Mouse (Mus musculus): ENCODE measurements at regions not wholly inside any gene's neighbourhood (a gene's known extent, or its start where the extent isn't known, plus 50 kb on each side); places are given as distances from the start of the nearest gene placed in this dataset.

DNA sequence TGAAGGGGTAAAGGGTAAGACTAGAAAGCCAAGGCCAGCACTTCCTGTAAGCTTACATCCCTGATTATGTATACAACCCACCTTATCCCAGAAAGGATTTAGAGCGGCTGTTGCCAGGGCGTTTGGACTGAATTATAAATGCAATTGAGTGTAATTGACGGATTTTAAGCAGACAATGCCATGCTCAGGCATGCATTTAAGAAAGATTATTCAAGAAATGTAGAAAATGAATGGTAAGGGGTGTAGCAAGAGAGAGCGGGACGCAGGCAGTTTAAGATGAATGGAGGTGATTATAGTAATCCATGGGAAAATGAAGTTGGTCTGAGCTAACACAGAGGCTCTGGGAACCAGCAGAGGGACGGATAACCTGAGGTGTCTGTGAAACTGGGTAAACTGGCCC lies 229.2 kb upstream of the Sox9 start:
- DNase-seq (ENCODE audit: low spot score in 2 of 2): no peak

DNA sequence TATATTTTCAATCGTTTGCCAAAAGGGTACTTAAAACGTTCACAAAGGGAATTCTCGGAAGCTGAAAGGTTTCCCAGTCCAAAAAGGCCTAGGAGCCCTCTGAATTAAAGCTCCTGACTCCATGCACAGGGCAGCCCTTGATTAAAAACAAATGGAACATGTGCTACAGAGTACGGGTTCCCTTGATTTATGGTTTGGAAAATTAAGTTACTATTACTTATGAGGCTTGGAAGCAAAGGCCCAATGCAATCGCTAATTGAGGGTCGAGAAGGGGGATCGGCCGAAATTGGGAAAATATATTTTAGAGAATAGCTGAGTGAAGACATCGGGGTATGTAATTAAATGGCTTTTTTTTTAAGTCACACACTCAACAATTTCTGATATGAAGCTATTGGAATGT lies 219.0 kb upstream of the Sox9 start:
- no peak for DNase-seq (ENCODE audit: low spot score in 2 of 2)

DNA sequence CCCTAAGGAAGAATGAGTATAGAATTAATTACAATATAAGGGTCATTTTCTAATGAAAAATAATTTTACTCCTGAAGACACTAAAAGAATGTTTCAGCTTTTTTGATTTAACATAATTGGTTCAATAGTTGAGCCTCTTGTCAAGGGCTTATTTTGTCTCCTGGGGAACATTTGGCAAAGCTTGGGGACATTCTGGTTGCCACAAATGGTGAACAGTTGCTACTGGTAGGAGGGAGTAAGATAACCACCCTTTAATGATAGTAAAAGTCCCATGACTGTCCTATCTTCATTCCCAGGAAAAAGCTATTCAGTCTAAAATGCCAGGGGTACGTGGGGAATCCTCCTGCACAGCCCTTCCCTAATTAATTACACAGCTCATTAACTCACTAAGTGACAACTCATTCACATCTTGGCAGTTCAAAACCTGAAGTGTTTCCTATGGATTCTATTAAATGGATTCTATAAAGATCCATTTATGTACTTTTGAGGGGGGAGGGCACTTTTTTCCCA lies 217.3 kb upstream of the Sox9 start:
- peak; percentile 32 to 84 for DNase-seq (ENCODE audit: low spot score in 2 of 2)

GRCm38 (mm10) chr11:112566071-112566470 lies 216.0 kb upstream of the Sox9 start:
- no peak for DNase-seq (ENCODE audit: low spot score in 2 of 2)

GRCm38 (mm10) chr11:112587386-112587785 lies 194.6 kb upstream of the Sox9 start:
- no peak for DNase-seq (ENCODE audit: low spot score in 2 of 2)

- no peak for DNase-seq (ENCODE audit: low spot score in 2 of 2)
Measured at GRCm38 (mm10) chr11:112588088-112588487, 193.9 kb upstream of the Sox9 start.

DNA sequence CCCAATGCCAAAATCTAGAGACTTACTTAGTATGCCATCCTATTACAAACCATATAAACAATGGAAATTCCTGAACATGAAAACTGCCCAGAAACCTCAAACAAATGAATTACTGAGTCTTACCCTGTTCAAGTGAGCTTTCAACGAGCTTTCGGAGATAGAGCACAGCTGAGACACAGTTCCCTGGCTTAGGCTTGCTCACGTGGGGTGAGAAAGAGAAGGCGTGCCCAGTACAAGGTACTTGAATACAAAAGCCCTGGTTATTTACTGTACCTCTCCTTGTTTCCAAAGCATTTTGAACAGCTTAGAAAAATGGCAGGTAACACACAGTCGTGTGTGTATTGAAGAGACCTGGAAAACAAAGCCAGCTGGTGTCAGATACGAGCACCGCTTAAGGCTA lies 191.8 kb upstream of the Sox9 start:
- DNase-seq (ENCODE audit: low spot score in 2 of 2): no peak

DNA sequence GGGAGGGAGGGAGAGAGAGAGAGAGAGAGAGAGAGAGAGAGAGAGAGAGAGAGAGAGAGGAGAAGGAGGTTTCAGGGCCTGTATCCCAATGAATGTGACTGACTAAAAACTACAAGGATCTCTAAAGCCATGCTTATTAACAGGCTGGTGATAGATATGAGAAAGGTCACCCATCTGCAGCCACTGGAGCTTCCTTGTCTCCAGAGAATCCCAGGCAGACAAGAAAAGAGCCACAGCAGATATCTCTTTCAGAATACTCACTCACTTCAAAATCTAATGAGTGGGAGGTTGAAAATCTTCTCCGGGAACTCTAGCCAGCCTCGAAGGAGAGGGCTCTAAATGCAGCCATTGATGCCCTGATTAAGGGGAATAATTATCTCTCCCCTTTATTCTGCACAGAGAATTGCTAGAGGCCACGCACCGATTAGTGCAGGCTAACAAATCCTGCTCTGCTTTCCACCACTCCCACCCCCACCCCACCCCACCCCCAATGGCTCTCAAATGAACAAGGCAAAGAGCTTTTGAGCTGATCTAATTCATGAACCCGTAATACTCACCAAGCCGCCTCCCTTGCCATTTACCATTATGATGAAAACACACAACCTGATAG lies 189.5 kb upstream of the Sox9 start:
- no peak for DNase-seq (ENCODE audit: low spot score in 2 of 2)

GRCm38 (mm10) chr11:112593821-112594220 lies 188.2 kb upstream of the Sox9 start:
- no peak for DNase-seq (ENCODE audit: low spot score in 2 of 2)

DNA sequence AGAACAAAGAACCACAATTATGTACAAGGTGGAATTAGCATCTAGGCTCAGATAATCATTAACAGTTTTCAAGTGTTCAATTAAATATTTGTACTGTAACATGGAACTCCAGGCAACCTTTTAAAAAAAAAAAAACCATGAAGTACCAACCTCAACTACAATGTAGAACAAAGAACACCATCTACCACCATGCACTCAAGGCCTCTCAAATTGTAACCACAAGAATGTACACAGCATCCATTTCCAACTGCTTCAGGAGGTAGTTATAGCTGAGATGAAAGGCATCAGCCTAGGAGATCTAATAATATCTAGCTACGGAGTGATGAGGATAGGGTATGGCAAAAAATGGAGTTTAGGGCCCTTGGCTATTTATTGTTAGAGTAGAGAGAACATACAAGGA lies 174.7 kb upstream of the Sox9 start:
- no peak for DNase-seq (ENCODE audit: low spot score in 2 of 2)

- DNase-seq (ENCODE audit: low spot score in 2 of 2): no peak
Measured at GRCm38 (mm10) chr11:112609277-112609676, 172.7 kb upstream of the Sox9 start.

DNA sequence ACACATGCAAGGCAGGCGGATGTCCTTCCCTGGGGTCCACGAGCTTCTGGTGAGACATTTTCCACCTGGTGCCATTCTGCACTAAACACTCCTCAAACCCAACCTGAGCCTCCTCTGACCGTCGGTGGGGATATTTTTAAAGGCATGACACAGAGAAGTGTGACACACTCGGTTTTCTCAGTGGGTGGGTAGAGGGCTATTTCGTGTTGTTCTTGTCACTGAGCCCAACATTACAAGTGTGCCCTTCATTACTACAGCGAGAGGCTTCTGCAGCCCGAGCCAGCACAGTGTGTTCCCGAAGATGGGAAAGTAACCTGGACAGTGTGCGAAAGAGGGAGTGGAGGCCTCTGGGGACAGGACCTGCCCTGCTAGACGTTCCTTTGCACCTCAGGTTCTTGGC lies 171.0 kb upstream of the Sox9 start:
- no peak for DNase-seq (ENCODE audit: low spot score in 2 of 2)

- no peak for DNase-seq (ENCODE audit: low spot score in 2 of 2)
Measured at GRCm38 (mm10) chr11:112615629-112616028, 166.4 kb upstream of the Sox9 start.

DNA sequence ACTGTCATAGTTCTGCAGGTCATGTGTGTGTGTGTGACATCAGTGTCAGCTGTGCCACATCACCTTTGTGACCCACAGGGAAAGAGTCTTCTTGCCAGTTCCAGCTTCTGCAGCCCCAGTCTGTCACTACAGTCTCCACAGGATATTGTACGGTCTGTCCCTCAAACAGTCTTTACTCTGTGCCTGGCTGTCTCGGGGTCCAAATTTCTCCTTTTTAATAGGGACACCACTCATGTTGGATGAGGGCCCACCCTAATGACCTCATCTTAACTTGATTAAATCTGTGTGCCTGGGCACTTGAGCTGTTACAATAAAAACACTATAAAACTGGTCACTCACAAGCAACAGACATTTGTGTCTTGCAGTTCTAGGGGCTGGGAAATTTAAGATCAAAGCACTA lies 165.1 kb upstream of the Sox9 start:
- no peak for DNase-seq (ENCODE audit: low spot score in 2 of 2)

DNA sequence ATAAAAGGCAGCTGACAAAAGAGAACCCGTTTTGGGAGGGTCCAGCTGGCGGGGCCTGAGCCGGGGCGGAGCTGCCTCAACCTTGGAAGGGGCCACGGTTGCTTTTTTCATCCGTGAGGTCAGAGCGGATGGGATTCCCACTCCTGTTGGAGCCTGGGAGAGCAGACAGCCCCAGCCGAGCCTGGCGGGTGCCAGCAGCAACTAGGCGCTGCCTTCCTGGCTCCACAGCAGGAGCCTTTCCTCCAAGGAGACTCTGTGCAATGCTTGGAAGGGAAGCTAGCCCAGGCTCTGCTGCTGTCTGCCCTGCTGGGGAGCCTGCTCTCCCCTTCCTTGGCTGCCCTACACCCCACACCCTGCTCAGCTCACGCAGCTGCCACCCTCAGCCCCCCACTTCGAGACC lies 161.1 kb upstream of the Sox9 start:
- DNase-seq (ENCODE audit: low spot score in 2 of 2): peak in 1 of 2 experiments; percentile 14

GRCm38 (mm10) chr11:112621385-112622120 lies 160.5 kb upstream of the Sox9 start:
- DNase-seq (ENCODE audit: low spot score in 2 of 2): no peak

- no peak for DNase-seq (ENCODE audit: low spot score in 2 of 2)
Measured at GRCm38 (mm10) chr11:112649298-112649697, 132.7 kb upstream of the Sox9 start.

- no peak for DNase-seq (ENCODE audit: low spot score in 2 of 2)
Measured at GRCm38 (mm10) chr11:112657410-112658159, 124.4 kb upstream of the Sox9 start.

DNA sequence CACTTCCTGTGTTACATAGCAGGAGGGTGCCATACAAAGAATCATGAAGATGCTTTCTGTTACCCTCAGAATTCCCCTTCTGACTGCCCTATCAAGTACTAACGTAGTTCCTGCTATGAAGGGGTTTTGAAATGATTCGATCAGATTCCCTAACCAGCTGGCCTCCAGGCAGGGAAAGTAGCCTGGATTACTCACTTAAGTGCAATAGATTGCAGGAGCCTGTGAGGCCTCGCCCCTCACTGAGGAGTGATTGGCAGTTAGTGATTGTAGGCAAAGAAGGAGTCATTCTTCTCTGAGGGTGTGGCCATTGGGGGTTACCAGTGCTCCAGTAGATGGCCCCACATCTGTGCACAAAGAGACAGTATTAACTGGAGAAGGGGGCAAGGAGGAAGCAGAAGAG lies 122.1 kb upstream of the Sox9 start:
- DNase-seq (ENCODE audit: low spot score in 2 of 2): no peak

GRCm38 (mm10) chr11:112661426-112661825 lies 120.6 kb upstream of the Sox9 start:
- no peak for DNase-seq (ENCODE audit: low spot score in 2 of 2)

DNA sequence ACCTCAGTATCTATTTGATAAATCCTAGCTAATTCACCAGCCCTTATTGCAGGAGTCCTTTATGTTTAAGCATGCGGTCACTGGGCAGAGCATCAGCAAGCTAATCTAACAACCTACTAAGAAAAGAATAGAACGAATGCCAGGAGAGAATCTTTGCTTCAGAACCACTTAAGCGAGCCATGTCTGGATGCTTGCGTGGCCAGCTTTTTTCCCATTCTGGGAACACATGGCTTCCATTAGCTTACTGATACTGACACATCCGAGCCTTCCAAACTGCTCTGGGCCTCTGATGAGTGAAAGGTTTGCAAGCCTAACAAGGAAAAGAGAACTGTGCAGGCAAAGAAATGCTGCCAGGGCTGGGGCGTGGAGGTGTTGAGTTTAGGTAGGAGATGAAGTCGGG lies 114.7 kb upstream of the Sox9 start:
- no peak for DNase-seq (ENCODE audit: low spot score in 2 of 2)

DNA sequence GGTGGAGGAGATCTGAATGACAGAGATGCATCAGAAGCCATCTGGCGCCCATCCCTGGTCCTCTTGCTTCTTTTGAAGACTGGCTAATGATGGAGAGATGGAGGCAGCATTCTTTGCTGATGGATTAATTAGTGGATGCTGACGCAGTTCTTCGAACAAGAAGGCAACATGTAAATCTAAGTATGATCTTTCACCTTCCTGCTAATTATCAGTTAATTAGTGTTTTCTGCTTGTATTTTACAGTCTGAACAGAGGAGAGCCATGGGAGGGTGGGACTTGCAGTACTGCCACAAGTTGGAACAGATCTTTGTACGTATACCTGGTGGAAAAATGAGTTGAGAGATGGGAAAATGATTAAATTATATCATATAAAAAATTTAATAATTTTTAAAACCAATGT lies 109.9 kb upstream of the Sox9 start:
- DNase-seq (ENCODE audit: low spot score in 2 of 2): no peak

Measured in layer of hippocampus, adult 18-20 months (tissue).